Mouse (Mus musculus) heart, embryonic 11.5 days (tissue): ENCODE results near the gene Afap1. TPM values are rescaled to one million over a fixed set of nuclear protein-coding genes. Genes with fewer than 3 reads are reported as not detected.

Experiments
- ATAC-seq: fragments of 200-750 bp; cut with Nextera tagmentation; replicated peaks from 2 replicates; pipeline ENCODE4 v1.8.0; 2017; ENCODE audit warnings: moderate library complexity; ENCODE audit not compliant: insufficient number of reproducible peaks, low FRiP score, low TSS enrichment
- H3K27ac ChIP-seq: fragments of 300-500 bp; sonication (generic); 2 replicates; pipeline ENCODE4 v1.5.1; 2014; ENCODE audit warnings: mild to moderate bottlenecking, low read depth, low read length
- H3K27me3 ChIP-seq: fragments of 300-500 bp; sonication (generic); 2 replicates; pipeline ENCODE4 v1.6.1; 2014; ENCODE audit warnings: mild to moderate bottlenecking, low read length, mixed read lengths; ENCODE audit not compliant: control insufficient read depth, insufficient read depth
- H3K36me3 ChIP-seq: fragments of 300-500 bp; sonication (generic); 2 replicates; pipeline ENCODE4 v1.6.1; 2014; ENCODE audit warnings: mild to moderate bottlenecking, low read length, moderate library complexity, mixed read lengths; ENCODE audit not compliant: control insufficient read depth, insufficient read depth
- H3K4me1 ChIP-seq: fragments of 300-500 bp; sonication (generic); 2 replicates; pipeline ENCODE4 v1.6.1; 2014; ENCODE audit warnings: low read length; ENCODE audit not compliant: control insufficient read depth, insufficient read depth
- H3K4me2 ChIP-seq: fragments of 300-500 bp; sonication (generic); 2 replicates; pipeline ENCODE4 v1.6.1; 2014; ENCODE audit warnings: mild to moderate bottlenecking, moderate library complexity
- H3K4me3 ChIP-seq: fragments of 300-500 bp; sonication (generic); 2 replicates; pipeline ENCODE4 v1.5.1; 2014; ENCODE audit warnings: low read depth, low read length
- H3K9ac ChIP-seq: fragments of 300-500 bp; sonication (generic); 2 replicates; pipeline ENCODE4 v1.6.1; 2014; ENCODE audit warnings: mild to moderate bottlenecking, low read depth, low read length, moderate library complexity
- H3K9me3 ChIP-seq: fragments of 300-500 bp; sonication (generic); replicated peaks from 2 replicates; pipeline ENCODE4 v1.6.1; 2016; ENCODE audit warnings: low read length; ENCODE audit not compliant: control insufficient read depth
- WGBS: fragments of 180-500 bp; shearing (Covaris S2); extraction: QIAGEN DNeasy Blood & Tissue Kit; methylation state at CpG from one replicate; pipeline ENCODE4 v1.1.7; 2014; ENCODE audit not compliant: insufficient replicate concordance; 5-methylcytosine and 5-hydroxymethylcytosine counted together
- polyA plus RNA-seq: library from polyadenylated mRNA; unstranded; fragments of >200 nt; fragmentation: Nextera tagmentation; extraction: Ambion mirVana; gene quantifications from 2 replicates; pipeline ENCODE4 v1.2.1, GENCODE M21; 2014

Afap1 gene
- polyA plus RNA-seq, 1 experiment from 2014 or later, result 19.9 TPM

GRCm38 (mm10) chr5:35876236-35876635 lies 16.9 kb upstream of the Afap1 start:
- H3K4me3 ChIP-seq, result no peak overlapping the region
- peaks cover 11% of the 10 kb centered on the region for H3K4me1 ChIP-seq
- 84% methylated on average over 5 of the region's 5 CpGs for WGBS

GRCm38 (mm10) chr5:35879199-35879598 lies 13.9 kb upstream of the Afap1 start:
- 74% methylated on average over 8 of the region's 8 CpGs for WGBS
- H3K36me3 ChIP-seq, result no peaks in the 10 kb centered on the region
- peaks cover 3% of the 10 kb centered on the region; the same call in 1 of the 2 replicates for H3K4me1 ChIP-seq
- H3K27me3 ChIP-seq, result no peaks in the 10 kb centered on the region
- no peak for ATAC-seq
- H3K4me2 ChIP-seq, result no peak overlapping the region
- no peak overlapping the region for H3K27ac ChIP-seq
- no peak overlapping the region for H3K9ac ChIP-seq
- no peaks in the 10 kb centered on the region for H3K9me3 ChIP-seq
- no peak overlapping the region for H3K4me3 ChIP-seq

More at GRCm38 (mm10) chr5:35876236-35876635, 16.9 kb upstream of the Afap1 start:
- Histone ChIP-seq H3K27me3 (no peaks in the 10 kb centered on the region), H3K4me2 (no peak overlapping the region), H3K9me3 (no peaks in the 10 kb centered on the region), H3K9ac (no peak overlapping the region), H3K27ac (no peak overlapping the region), H3K36me3 (no peaks in the 10 kb centered on the region)
- no peak for ATAC-seq

GRCm38 (mm10) chr5:35882391-35882790 lies 10.7 kb upstream of the Afap1 start:
- Histone ChIP-seq H3K4me1 (peaks cover 5% of the 10 kb centered on the region; the same call in 1 of the 2 replicates), H3K9ac (no peak overlapping the region), H3K27ac (no peak overlapping the region), H3K4me3 (no peak overlapping the region), H3K36me3 (no peaks in the 10 kb centered on the region), H3K4me2 (no peak overlapping the region), H3K27me3 (no peaks in the 10 kb centered on the region), H3K9me3 (no peaks in the 10 kb centered on the region)
- no peak for ATAC-seq
- 70% methylated on average over 9 of the region's 9 CpGs for WGBS

GRCm38 (mm10) chr5:35884262-35884661 lies 8.9 kb upstream of the Afap1 start:
- Histone ChIP-seq H3K4me3 (no peak overlapping the region), H3K27me3 (no peaks in the 10 kb centered on the region), H3K4me2 (no peak overlapping the region), H3K9me3 (no peaks in the 10 kb centered on the region), H3K4me1 (peaks cover 5% of the 10 kb centered on the region; the same call in 1 of the 2 replicates), H3K9ac (no peak overlapping the region), H3K36me3 (no peaks in the 10 kb centered on the region), H3K27ac (no peak overlapping the region)
- no peak for ATAC-seq
- 41% methylated on average over 11 of the region's 11 CpGs for WGBS

- H3K36me3 ChIP-seq, result no peaks in the 10 kb centered on the region
- H3K9ac ChIP-seq, result no peak overlapping the region
- 77% methylated on average over 5 of the region's 5 CpGs for WGBS
- H3K9me3 ChIP-seq, result no peaks in the 10 kb centered on the region
- no peaks in the 10 kb centered on the region for H3K27me3 ChIP-seq
- ATAC-seq, result no peak
- no peak overlapping the region for H3K4me2 ChIP-seq
- H3K27ac ChIP-seq, result no peak overlapping the region
- no peak overlapping the region for H3K4me3 ChIP-seq
- peaks cover 4% of the 10 kb centered on the region; the same call in 1 of the 2 replicates for H3K4me1 ChIP-seq
Observed at GRCm38 (mm10) chr5:35884689-35885088, 8.4 kb upstream of the Afap1 start.

- ATAC-seq, result no peak
- 49% methylated on average over 9 of the region's 9 CpGs for WGBS
- H3K27me3 ChIP-seq, result no peaks in the 10 kb centered on the region
- H3K4me2 ChIP-seq, result no peak overlapping the region
- H3K4me3 ChIP-seq, result no peak overlapping the region
- H3K9me3 ChIP-seq, result no peaks in the 10 kb centered on the region
- H3K9ac ChIP-seq, result no peak overlapping the region
- no peak overlapping the region for H3K27ac ChIP-seq
- H3K4me1 ChIP-seq, result peaks cover 3% of the 10 kb centered on the region; the same call in 1 of the 2 replicates
- no peaks in the 10 kb centered on the region for H3K36me3 ChIP-seq
Observed at GRCm38 (mm10) chr5:35888959-35889358, 4.2 kb upstream of the Afap1 start.

- peaks cover 3% of the 10 kb centered on the region; the same call in 1 of the 2 replicates for H3K4me1 ChIP-seq
- no peak overlapping the region for H3K27ac ChIP-seq
- no peak overlapping the region for H3K9ac ChIP-seq
- no peak overlapping the region for H3K4me2 ChIP-seq
- H3K9me3 ChIP-seq, result no peaks in the 10 kb centered on the region
- H3K36me3 ChIP-seq, result no peaks in the 10 kb centered on the region
- no peaks in the 10 kb centered on the region for H3K27me3 ChIP-seq
- WGBS, result 71% methylated on average over 2 of the region's 2 CpGs
- no peak for ATAC-seq
- no peak overlapping the region for H3K4me3 ChIP-seq
Observed at GRCm38 (mm10) chr5:35889641-35890040, 3.5 kb upstream of the Afap1 start.

GRCm38 (mm10) chr5:35890985-35891730 lies 2.0 kb upstream of the Afap1 start:
- no peak overlapping the region for H3K27ac ChIP-seq
- ATAC-seq, result no peak
- WGBS, result 88% methylated on average over 13 of the region's 13 CpGs

GRCm38 (mm10) chr5:35892363-35892762 lies 756 bp upstream of the Afap1 start:
- Histone ChIP-seq H3K4me1 (peaks cover 25% of the 10 kb centered on the region), H3K4me2 (no peak overlapping the region), H3K9me3 (no peaks in the 10 kb centered on the region), H3K4me3 (no peak overlapping the region), H3K36me3 (no peaks in the 10 kb centered on the region), H3K27me3 (no peaks in the 10 kb centered on the region), H3K9ac (no peak overlapping the region), H3K27ac (no peak overlapping the region)
- no peak for ATAC-seq
- 77% methylated on average over 3 of the region's 3 CpGs for WGBS

More at GRCm38 (mm10) chr5:35890985-35891730, 2.0 kb upstream of the Afap1 start:
- H3K4me3 ChIP-seq, result no peak overlapping the region
- no peaks in the 10 kb centered on the region for H3K9me3 ChIP-seq
- peaks cover 14% of the 10 kb centered on the region for H3K4me1 ChIP-seq
- H3K27me3 ChIP-seq, result no peaks in the 10 kb centered on the region
- no peak overlapping the region for H3K9ac ChIP-seq
- H3K4me2 ChIP-seq, result no peak overlapping the region
- H3K36me3 ChIP-seq, result no peaks in the 10 kb centered on the region
